Mouse (Mus musculus): ENCODE measurements around the gene Ftcd.

- no peak for TF ChIP-seq CTCF (IDR thresholded peaks at IDR 0.05; ENCODE audit: borderline replicate concordance, extremely low read depth, insufficient read depth, insufficient read length)
- TF ChIP-seq POLR2A (IDR thresholded peaks at IDR 0.05; ENCODE audit: borderline replicate concordance, extremely low read depth, insufficient read depth, insufficient read length, poor library complexity, severe bottlenecking): no peak
These were observed 49.5 kb downstream of the Ftcd start for GRCm38 (mm10) chr10:76624903-76625302.

Data from brain, embryonic 14.5 days (tissue).